Mouse (Mus musculus) forebrain, postnatal 0 days (tissue): Measurements from ENCODE around the gene Xpo6. TPM values are rescaled to one million over a fixed set of nuclear protein-coding genes. Genes with fewer than 3 reads are reported as not detected.

Experiments used
- ATAC-seq: fragments of 200-750 bp; cut with Nextera tagmentation; 2 replicates; pipeline ENCODE4 v1.8.0; 2017; ENCODE audit warnings: mild to moderate bottlenecking, moderate library complexity
- DNase-seq: peaks from one replicate; pipeline ENCODE4 v3.0.0-alpha.2; 2015
- H3K27ac ChIP-seq: fragments of 300-500 bp; sonication (generic); 2 replicates; pipeline ENCODE4 v1.5.1; 2014; ENCODE audit warnings: low read depth, mild to moderate bottlenecking, antibody characterized with exemption, low read length, moderate library complexity, mixed read lengths
- H3K27me3 ChIP-seq: fragments of 300-500 bp; sonication (generic); 2 replicates; pipeline ENCODE4 v1.6.1; 2014; ENCODE audit warnings: mild to moderate bottlenecking, low read length, mixed read lengths; ENCODE audit not compliant: insufficient read depth
- H3K36me3 ChIP-seq: fragments of 300-500 bp; sonication (generic); 2 replicates; pipeline ENCODE4 v1.6.1; 2014; ENCODE audit warnings: mild to moderate bottlenecking, moderate library complexity; ENCODE audit not compliant: insufficient read depth
- H3K4me1 ChIP-seq: fragments of 300-500 bp; sonication (generic); 2 replicates; pipeline ENCODE4 v1.6.1; 2014; ENCODE audit warnings: antibody characterized with exemption; ENCODE audit not compliant: insufficient read depth
- H3K4me2 ChIP-seq: fragments of 300-500 bp; sonication (generic); 2 replicates; pipeline ENCODE4 v1.6.1; 2014; ENCODE audit warnings: low read depth, mild to moderate bottlenecking, moderate library complexity
- H3K4me3 ChIP-seq: fragments of 300-500 bp; sonication (generic); 2 replicates; pipeline ENCODE4 v1.5.1; 2014; ENCODE audit warnings: low read depth, low read length, mixed read lengths
- H3K9ac ChIP-seq: fragments of 300-500 bp; sonication (generic); 2 replicates; pipeline ENCODE4 v1.6.1; 2014; ENCODE audit warnings: mild to moderate bottlenecking
- H3K9me3 ChIP-seq: fragments of 300-500 bp; sonication (generic); 2 replicates; pipeline ENCODE4 v1.6.1; 2016; ENCODE audit warnings: low read length
- CTCF ChIP-seq: sonication (generic); IDR thresholded peaks from 2 replicates; pipeline ENCODE4 v1.5.1; 2016; ENCODE audit warnings: antibody characterized with exemption, control low read depth, low read depth
- WGBS: fragments of 180-500 bp; shearing (Covaris S2); extraction: QIAGEN DNeasy Blood & Tissue Kit; methylation state at CpG from one replicate; pipeline ENCODE4 v1.1.7; 2014; 5-methylcytosine and 5-hydroxymethylcytosine counted together
- polyA plus RNA-seq: library from polyadenylated mRNA; unstranded; fragments of >200 nt; fragmentation: Nextera tagmentation; extraction: Ambion mirVana; gene quantifications from 2 replicates; pipeline ENCODE4 v1.2.1, GENCODE M21; 2015
- total RNA-seq: library from RNA; depleted of rRNA; stranded (reverse); fragments of >200 nt; gene quantifications from 2 replicates; pipeline ENCODE4 v1.2.3, GENCODE M21; 2014

The Xpo6 gene
- total and polyA plus RNA-seq, 2 experiments from 2014 or later, result 42.8 to 81.4 TPM

DNA sequence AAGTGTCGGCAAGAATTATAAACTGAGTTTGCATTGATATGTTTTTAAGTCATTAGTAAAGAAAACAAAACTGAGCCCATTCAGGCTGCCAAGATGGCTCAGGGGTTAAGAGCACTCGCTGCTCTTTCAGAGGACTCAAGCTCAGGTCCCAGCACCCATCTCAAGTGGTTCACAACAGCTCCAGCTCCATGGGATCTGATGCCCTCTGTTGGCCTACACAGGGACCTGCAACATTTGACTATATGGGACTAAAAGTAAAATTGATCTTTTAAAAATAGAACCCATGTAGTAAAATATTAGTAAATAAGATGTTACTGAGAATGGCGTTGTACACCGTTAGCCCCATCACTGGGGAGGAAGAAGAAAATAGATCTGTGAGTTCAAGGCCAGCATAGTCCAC is 130.0 kb downstream of the Xpo6 start:
- Histone ChIP-seq H3K4me1 (no peaks in the 10 kb centered on the region), H3K9me3 (no peaks in the 10 kb centered on the region), H3K36me3 (no peaks in the 10 kb centered on the region), H3K27ac (no peak overlapping the region), H3K27me3 (no peaks in the 10 kb centered on the region), H3K4me2 (no peak overlapping the region), H3K4me3 (no peak overlapping the region), H3K9ac (no peak overlapping the region)
- ATAC-seq (no peak), DNase-seq (no peak)
- WGBS, result 95% methylated on average over 4 of the region's 4 CpGs
- TF ChIP-seq CTCF, result no peak

DNA sequence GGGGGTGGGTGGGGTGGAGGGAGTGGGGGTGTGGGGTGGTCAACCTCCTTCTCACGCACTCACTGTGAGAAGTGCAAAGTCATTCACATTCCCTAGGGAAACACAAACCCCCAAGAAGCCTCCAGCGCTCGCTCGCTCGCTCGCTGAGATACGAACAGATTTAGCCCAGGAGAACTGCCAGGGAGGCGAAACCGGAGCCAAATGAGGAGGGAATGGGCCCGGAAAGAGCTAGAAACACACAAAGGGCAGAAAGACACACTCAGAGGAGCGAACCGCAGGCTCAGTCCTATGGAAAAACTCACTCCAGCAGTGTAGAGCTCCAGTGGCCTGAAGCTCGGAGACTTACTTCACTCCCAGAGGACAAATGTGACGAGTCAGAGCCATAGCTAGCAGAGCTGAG is 133.5 kb downstream of the Xpo6 start:
- 28% methylated on average over 14 of the region's 14 CpGs for WGBS
- peak; percentile 61 for ATAC-seq

DNA sequence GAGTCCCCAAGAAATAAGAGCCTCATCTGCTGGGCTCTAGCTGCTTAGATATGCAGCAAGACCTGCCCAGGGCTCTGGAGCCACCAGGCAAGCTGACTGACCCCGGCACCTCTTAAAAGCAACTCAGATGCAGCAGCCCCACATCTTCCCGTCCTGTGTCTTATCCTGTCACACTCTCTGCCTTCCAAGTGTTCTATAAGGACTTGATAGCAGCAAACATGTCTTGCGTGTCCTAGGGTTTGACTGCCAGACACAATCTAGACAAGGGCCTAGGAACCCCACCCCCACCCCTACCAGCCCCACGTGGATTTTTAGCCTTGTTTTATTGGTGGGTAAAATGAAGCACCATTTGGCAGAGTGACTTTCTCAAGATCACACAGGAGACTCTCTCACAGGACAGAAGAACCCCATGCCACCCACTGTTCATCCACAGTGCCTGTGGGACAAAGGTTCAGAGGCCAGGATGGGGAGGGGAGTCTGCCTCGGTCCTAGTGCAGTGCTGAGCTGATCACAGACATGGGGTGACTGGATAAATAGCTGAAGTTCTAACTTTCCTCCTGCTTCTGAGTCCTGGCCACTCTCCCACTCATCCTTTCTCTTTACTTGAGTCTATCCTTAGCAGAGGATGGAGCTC is 134.9 kb downstream of the Xpo6 start:
- Histone ChIP-seq H3K4me3 (no peak overlapping the region), H3K36me3 (no peaks in the 10 kb centered on the region), H3K27ac (no peak overlapping the region), H3K4me2 (no peak overlapping the region), H3K9me3 (no peaks in the 10 kb centered on the region), H3K27me3 (no peaks in the 10 kb centered on the region), H3K4me1 (no peaks in the 10 kb centered on the region; the same call in 1 of the 2 replicates), H3K9ac (no peak overlapping the region)
- TF ChIP-seq CTCF, result no peak
- ATAC-seq (no peak), DNase-seq (no peak)
- WGBS, result 68% methylated on average over 5 of the region's 5 CpGs

More for the DNA sequence above, 133.5 kb downstream of the Xpo6 start:
- Histone ChIP-seq H3K9ac (no peak overlapping the region), H3K27ac (no peak overlapping the region), H3K27me3 (no peaks in the 10 kb centered on the region), H3K9me3 (no peaks in the 10 kb centered on the region), H3K4me3 (no peak overlapping the region), H3K4me1 (no peaks in the 10 kb centered on the region; the same call in 1 of the 2 replicates), H3K4me2 (peak overlapping the region; percentile 10; the same call in 1 of the 2 replicates), H3K36me3 (no peaks in the 10 kb centered on the region)
- TF ChIP-seq CTCF, result no peak
- DNase-seq, result peak; percentile 87

DNA sequence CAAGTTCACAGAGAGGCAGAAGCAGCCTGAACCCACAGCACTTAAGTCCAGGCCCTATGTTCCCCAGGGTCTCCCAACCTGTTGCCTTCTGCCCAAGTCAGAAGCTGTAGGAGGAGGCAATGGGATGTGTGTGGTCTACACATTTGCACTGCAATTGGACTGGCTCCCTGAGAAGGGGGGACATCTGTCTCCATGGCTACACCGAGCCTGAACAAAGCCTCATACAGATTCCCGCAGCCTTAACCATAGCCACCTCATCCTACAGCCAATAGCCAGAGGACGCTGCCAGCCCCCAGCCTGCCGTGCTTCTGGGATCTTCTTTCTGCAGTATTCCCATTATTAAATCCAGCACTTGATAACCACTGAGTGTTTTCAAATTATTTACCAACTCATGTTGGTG is 138.1 kb downstream of the Xpo6 start:
- Histone ChIP-seq H3K27me3 (no peaks in the 10 kb centered on the region), H3K4me2 (no peak overlapping the region), H3K4me3 (no peak overlapping the region), H3K4me1 (no peaks in the 10 kb centered on the region; the same call in 1 of the 2 replicates), H3K27ac (no peak overlapping the region), H3K9ac (no peak overlapping the region), H3K36me3 (no peaks in the 10 kb centered on the region), H3K9me3 (no peaks in the 10 kb centered on the region)
- no peak for TF ChIP-seq CTCF
- 16% methylated on average over 4 of the region's 4 CpGs for WGBS
- no peak for DNase-seq
- peak; percentile 83 for ATAC-seq

DNA sequence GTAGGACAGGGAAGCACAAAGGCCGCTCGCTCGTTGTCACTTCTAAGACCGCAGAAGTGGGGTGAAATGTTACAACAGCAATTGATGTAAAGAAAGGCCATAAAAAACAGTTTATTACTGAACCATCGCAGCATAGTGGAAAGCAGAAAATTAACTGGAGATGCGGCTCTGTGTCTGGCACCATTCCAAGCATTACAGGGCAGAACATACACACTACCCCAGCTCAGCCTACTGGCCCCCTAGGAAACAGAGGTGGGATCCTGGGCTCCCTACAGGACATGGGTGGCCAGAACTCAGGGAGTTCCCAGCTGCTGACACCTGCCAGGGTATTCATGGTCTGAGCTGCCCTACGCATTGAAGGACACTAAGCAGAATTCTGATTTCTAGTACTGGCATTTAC is 141.4 kb downstream of the Xpo6 start:
- Histone ChIP-seq H3K4me1 (peaks cover 3% of the 10 kb centered on the region; the same call in 1 of the 2 replicates), H3K27ac (no peak overlapping the region), H3K4me3 (no peak overlapping the region), H3K4me2 (no peak overlapping the region), H3K9me3 (no peaks in the 10 kb centered on the region), H3K36me3 (no peaks in the 10 kb centered on the region), H3K27me3 (no peaks in the 10 kb centered on the region), H3K9ac (no peak overlapping the region)
- no peak for TF ChIP-seq CTCF
- no peak for ATAC-seq
- 34% methylated on average over 7 of the region's 7 CpGs for WGBS
- no peak for DNase-seq

DNA sequence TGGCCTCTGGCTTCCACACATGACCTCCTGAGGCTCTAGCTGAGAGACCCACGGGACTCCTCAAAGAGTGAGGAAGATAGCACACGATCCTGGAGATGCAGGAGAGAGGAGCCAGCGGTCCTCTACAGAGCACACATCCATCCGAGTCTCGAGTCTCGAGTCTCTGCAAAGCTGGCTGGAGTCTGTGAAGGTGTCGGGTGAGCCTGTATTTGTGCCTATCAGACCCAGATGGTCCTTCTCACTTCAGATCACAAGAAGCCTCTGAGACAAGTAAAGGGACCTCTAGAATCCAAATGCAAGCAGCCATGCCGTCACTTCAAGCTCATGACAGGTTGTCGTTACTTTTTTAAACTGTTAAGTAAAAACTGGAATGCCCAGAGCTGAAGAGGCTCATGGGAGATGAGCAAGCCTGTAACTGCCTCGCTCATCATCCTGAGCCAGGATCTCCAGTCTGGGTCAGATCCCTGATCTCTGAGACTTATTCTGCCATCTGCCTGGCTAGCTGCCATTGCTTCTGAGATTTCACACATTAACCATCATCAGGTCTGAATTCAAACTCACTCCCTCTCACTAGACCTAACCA is 142.9 kb downstream of the Xpo6 start:
- TF ChIP-seq CTCF, result no peak
- H3K9me3 ChIP-seq, result no peaks in the 10 kb centered on the region

DNA sequence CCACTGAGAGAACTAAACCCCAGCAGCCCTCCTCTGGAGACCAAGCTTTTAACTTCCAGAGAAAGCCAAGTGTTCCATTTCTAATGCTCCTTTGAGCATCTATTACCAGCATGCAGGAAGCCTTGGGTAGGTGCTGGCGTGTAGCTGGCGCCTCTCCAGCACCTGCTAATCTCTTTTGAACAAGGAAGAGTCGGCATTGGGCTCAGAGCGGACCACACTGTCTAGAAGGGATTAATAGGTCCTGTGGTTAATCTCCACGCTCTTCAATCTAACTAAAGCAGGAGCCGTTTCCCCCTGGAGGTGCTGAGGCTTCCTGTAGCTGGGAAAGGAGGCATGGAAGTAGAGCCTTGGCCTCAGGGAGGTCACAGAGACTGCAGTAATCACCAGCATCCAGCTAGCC is 145.7 kb downstream of the Xpo6 start:
- no peak for TF ChIP-seq CTCF
- Histone ChIP-seq H3K4me2 (no peak overlapping the region), H3K9ac (no peak overlapping the region), H3K9me3 (no peaks in the 10 kb centered on the region), H3K36me3 (no peaks in the 10 kb centered on the region), H3K4me1 (0 out of 2 replicates have a peak, but pooled peaks cover 3% of the 10 kb centered on the region), H3K27me3 (no peaks in the 10 kb centered on the region), H3K4me3 (no peak overlapping the region), H3K27ac (no peak overlapping the region)
- WGBS, result 32% methylated on average over 6 of the region's 6 CpGs
- no peak for ATAC-seq
- DNase-seq, result no peak

More for the DNA sequence above, 142.9 kb downstream of the Xpo6 start:
- DNase-seq (no peak), ATAC-seq (no peak)
- H3K27ac ChIP-seq, result no peak overlapping the region
- no peak overlapping the region for H3K9ac ChIP-seq
- no peak overlapping the region for H3K4me2 ChIP-seq
- no peak overlapping the region for H3K4me3 ChIP-seq
- no peaks in the 10 kb centered on the region for H3K27me3 ChIP-seq
- 77% methylated on average over 10 of the region's 10 CpGs for WGBS
- H3K36me3 ChIP-seq, result no peaks in the 10 kb centered on the region
- peaks cover 3% of the 10 kb centered on the region; the same call in 1 of the 2 replicates for H3K4me1 ChIP-seq
